Mouse (Mus musculus) CD4-positive helper T cell, adult 2 months (primary cell): ENCODE results near the gene Prss48.

ENCODE experiments used
- DNase-seq: peaks from one replicate; pipeline ENCODE4 v3.0.0-alpha.2; 2012; ENCODE audit warnings: low read depth, missing footprints, low spot score

Prss48 gene

DNA sequence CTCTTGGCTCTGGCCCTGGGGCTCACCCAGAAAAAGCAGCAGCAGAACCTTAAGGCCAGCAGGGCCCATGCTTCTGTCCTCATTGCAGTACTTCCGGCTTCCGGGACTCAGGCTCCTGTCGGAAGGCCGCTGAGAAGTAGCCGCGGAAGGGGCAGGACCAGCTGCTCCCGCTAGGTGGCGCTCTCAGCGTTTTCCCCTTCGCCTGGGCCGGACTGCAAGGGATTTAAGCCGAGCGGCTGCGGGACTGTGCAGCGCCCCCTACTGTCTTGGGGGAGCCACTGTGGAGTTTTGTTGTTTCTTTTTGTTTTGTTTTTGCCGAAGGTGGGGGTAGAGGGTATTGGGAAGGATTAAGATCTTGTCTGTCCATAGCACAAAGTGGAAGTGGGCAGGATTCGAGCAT, at the start of gene Prss48:
TSS of gene Prss48 (minus strand) at position 69 of the 400 bp plus-strand sequence.
- DNase-seq = no peak

DNA sequence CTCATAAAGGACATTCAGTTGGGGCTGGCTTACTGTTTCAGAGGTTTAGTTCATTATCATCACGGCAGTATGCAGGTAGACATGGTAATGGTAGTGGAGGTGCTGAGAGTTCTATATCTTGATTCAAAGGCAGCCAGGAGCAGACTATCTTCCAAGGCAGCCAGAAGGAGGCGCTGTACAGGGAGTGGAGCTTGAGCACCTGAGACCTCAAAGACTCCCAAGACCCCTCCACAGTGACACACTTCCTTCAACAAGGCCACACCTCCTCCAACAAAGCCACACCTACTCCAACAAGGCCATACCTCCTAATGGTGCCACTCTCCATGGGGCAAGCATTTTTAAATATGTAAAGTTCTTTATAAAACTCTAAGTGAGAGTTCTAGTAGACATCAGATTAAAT, 46.8 kb upstream of the Prss48 start:
- DNase-seq = no peak

DNA sequence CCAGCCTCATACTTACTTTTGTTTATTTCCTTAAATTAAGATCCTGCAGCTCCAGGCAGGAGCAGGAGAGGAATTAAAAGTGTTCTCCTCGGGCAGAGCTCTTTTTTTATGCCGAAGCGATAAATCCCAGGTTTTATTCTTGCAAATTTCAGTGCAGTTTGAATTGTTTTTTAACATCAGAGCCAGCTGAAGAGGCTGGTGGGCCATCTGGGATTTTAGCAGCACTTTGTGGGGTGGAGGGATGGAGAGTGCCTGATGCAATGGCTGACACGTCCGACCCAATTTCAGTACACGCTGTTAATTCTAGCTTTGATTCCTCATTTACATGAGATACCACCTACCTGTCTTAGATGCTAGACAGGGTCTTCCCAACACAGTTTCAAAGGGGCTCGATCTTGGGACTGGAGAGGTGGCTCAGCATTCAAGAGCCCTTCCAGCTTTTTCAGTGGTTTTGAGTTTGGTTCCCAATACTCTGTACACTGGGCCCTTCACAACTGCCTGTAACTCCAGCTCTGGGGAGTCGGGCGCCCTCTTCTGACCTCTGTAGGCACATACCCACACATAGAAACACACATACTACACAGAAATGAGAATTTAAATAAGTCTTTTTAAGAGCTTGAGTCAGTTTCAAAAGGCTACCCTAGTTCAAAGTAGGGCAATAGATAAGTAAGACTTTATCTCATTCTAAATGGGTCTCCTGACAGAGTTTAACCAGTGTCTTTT, 45.6 kb upstream of the Prss48 start:
- no peak for DNase-seq

DNA sequence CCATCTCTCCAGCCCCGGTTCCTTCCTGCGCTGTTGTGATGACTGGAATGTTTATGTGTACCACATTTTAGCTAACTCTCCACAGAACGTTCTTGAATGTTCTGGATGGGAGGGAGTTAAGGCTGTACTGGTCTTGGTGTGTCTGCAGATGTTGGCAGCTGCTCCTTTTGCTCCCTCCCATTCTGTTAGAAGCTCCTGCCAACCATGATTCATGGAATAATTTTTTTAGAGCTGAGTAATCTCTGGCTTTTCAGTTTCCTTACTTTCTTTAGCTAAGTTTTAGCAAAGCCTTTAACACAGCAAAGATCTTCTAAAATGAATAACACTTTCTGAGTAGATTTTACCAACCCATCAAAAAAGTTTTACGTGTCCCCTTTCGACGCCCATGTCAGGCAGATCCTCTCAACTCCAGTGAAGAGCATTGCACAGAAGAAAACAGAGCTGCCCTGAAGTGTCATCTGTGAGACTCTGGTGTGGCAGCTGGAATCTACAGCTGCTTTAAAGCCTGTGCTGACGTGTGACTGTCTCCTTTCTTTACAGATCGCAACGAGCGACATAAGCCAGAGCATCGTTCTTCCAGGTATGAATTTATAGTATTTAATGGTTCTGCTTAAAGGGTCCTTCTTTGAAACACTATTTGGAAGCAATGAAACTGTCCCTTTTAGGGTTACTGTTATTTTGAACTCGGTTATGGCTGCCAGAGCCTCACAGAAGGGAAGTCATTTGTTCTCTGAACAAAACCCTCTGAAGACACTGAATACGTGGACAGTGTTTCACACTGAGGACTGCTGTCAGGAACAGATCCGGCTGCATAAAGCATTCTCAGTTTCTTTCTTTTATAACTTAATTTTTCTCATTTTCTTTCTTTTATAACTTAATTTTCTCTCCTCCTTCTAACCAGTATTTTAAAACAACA, 38.3 kb upstream of the Prss48 start:
- no peak for DNase-seq

DNA sequence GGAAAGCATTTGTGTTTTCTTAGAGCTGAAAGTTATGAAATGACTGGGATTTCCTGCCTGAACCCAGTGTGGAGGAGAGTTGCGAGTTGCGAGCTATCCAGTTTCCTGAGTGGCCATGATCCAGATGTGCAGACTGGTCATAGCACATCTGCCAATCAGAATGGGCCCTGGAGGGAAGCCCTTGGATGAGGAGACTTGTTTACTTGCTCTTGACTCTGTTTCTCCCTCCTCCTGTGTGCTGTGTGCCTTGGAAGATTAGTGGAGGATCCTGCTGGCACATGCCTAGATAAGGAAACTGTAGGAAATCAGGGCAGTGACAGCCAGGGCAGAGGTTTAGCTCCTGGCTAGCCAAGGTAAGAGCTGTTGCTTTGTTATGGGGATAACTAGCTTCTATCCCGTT, 36.4 kb upstream of the Prss48 start:
- no peak for DNase-seq

DNA sequence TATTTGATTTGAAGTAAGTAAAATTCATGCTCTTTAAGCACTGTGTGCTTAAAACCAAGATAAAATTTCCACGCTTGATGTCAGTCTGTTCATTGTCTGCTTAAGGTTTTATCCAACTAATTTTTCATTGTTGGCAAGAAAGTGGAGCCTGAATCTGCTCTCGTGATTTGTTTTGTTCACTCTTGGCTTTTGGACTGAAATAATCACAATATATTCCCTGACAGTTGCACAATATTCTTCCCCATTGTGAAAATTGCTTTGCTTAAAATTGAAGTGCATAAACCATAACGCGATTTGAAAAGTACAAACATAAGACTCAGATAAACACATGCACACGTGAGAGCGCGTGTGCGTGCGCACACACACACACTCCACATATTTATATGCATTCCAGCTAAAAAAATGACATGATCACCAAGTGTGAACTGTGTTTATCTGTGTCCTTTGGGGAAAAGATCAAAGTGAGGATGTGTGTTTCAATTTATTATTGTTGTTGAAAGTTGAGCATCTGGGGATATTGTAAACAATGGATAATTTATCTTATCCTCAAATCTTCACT, 35.7 kb upstream of the Prss48 start:
- DNase-seq = no peak

DNA sequence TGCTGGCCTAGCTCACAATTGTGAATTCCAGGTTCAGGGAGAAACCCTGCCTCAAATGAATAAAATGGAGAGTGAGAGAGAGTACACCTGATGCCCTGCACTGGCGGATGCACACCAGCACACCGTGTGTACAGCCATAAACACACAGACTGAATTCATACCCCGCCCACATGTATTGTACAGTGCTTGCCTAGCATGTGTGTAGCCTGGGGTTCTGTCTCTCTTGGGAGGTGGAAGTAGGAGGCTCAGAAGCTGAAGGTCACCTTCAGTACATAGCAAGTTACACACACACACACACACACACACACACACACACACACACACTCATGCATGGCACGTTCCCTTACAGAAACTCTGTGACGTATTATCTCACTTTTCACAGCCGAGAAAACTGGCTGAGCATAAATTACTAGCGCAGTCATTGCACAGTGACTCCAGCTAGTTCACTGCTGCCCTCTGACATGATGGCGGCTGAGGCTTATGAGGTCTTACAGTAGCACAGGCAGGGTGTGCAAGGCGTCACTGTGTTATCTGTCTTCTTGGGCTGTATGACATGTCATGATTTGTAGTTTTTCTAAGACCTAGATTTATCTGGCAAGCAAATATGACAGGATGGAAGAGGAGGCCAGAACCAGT, 31.3 kb upstream of the Prss48 start:
- no peak for DNase-seq

DNA sequence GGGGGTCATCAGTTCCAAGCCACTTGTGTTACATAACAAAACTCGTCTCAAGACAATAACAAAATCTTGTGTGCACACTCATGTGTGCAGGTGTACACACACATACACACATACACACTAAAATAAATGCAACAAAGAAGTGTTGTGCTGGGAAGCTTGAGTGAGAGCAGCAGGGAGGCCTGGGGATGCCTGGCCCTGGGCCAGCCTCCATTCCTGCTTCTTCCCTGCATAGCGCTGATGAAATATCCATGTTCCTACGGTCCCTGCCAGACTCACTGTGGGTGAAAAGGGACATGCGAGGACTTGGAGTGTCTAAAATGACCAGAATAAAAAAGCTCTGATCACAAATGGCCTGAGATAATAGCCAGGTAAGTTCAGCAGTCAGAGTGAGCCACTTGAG, 28.3 kb upstream of the Prss48 start:
- DNase-seq = no peak

DNA sequence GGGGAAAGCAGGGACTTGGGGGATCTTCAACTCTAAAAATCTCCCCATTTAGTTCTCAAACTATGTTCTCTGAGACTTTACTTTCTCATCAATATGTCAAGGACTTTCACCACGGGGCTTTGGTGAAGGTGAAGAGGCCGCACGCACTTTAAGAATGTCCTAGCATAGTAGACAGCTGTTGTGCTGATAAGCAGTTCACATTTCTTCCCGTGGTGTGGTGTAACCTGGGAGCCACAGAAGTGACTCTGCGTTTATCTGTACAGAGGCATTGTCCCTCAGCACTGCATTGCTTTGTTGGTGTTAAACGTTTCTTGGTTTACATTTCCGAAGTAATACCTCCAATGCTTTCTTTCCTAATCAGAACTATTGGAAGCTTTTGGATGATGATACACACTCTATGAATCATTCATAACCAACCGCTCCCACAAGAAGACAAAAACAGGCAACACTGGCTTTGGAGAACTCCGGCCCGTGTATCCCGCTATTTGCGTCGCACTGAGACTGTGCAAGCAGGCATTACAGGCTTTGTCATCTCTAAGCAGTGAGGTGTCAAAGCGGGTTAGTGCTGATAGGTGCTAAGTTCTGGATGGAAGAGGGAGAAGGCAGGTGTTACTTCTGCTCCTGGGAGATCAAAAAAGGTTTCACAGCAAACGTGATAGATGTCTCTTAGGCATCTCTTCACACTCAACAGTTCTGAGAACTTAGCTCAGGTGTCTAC, 26.5 kb upstream of the Prss48 start:
- DNase-seq = no peak

DNA sequence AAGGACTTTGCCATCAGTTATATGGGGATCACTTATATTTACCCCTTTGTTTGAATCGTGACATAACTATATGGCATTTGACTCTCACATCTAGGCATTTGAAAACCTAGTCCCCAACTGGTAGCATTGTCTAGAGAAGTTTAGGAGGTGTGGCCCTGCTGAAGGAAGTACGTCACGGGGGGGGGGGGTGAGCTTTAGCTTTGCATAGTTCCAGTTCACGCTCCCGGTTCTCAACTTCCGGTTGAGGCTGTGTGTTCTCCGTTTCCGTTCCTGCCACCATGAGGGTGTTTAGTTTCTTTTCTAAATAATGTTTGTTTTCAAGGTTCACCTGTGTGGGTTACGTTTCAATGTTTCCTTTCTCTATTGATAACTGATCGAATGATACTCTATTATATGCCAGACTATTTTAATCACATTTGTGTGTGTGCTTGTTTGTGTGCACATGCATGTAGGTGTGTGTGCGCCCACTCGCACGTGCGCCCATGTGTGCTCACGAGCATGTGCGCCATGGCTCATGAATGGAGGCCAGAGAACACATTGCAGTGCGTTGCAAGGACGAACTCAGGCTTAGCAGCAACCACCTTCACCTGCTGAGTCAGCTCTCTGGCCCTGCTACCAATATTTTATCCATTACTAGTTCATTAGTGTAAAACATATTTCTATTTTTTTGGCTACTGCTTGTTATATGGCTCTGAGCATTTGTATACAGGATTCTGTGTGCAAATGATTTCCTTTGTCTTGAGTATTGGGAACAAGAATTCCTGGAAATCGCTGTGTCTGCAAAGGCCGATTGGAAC, 23.2 kb upstream of the Prss48 start:
- no peak for DNase-seq

DNA sequence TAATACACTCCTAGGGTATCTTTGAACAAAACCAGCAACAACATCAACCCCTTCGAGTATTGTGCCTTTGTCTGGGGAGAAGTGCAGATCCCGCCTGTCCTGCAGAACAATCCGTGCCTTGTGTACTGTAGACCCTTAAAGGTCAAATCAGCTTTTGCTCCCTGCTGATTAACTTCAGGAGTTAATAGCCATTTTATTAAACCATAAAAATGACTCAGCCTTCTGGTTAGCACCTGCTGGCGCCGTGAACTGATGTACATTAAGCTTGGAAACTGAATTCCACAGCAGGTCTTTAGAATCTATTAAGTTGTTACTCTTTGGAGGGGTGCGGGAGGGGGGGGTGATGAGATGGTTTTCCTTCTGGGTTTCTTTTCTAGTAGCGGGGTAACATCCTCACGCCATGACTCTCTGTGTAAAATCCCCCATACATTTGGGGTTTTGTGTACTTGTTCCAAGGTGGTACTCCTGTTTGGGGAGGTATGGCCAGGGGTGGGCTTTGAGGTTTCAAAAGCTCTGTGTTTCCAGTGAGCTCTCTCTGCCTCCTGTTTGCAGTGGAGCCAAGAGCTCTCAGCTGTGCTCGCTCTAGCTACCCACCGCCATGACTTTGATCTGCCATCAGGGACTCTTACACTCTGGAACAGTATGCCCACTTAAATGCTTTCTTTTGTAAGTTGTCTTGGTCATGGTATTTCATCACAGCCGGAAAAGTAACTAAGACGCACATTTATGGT, 21.9 kb upstream of the Prss48 start:
- DNase-seq = no peak

DNA sequence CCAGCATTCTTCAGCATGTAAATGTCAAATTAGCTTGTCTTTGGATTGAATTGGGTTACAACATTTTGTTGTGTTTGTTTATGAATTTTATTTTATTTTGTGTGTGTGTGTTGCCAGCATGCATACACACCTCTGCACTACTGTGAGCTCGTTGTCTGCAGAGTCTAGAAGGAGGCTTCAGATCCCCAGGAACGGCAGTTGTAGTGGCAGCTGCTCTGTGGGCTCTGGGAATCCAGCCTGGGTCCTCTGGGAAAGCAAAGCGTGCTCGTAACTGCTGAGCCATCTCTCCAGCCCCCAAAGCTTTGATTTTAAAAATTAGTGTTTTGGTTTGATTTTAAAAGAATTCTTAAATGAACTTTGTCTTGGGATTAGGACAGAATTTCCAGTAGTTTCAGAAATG, 19.4 kb upstream of the Prss48 start:
- no peak for DNase-seq

DNA sequence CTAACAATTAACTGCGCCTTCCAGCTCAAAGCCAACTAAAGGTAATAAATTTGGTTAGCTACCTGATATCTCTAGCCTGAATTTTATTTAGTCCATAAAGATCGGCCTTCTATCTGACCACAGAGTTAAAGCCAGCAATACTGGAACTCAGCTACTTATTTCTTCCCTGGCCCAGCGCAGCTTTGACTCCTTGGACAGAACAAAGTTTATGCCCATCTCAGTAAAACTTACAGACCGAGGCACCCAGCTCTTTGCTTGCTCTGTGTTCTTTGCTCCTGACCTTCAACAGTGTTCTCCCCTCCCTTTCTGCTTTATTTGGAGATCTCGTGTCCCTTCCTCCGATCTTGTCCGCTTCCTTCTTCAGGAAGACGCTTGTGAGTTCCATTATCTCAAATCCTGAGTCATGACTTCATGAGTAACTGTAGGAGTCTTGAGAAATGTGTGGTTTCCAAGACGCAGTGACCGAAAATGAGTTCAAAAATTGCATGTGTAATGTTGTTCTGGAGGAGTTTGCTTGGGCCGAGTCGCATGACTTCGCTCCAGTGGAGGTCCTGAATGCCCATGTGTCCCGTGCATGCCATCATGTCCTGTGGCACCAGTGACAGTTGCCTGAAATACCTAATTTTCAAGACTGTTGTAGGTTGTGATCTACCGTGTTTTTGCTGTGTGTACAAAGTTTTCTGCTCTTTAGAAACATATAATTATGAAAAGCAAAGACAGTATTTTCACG, 18.8 kb upstream of the Prss48 start:
- no peak for DNase-seq

DNA sequence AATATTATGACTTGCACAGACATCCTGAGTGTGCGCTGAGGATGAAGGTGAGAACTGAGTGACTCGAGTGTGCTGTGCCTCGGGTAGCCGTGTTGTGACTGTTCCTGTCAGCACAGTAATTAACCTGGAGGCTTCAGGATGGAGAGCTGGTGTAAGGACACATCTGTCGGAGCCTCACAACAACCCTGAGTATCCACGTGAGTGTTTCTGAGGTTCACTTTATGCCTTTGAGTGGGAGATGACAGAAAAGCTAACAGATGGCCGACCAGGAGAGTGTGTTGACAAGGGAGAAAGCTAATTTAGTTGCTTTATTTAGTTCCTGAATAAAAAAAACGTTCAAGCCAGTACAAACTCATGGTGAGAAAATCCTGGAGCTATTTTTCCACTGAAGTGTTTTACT, 15.2 kb upstream of the Prss48 start:
- DNase-seq = no peak

DNA sequence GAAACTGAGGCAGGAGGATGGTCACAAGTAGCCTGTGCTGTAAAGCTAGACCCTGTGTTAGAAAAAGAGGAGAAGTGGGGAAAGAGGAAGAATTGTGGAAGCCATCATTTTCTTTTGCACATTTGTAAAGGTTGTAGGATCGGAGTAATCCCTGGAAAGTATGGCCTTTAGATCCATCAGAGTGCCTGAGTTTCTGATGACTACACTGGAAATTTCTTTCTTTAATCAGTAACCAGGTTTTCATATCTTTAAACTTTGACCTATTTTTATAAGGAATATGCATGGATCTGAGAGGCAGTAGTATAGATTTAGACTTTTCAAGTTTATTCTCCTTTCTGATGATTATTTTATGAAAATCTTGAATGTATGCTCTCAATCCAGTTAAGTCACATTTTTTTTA, 14.7 kb upstream of the Prss48 start:
- no peak for DNase-seq

DNA sequence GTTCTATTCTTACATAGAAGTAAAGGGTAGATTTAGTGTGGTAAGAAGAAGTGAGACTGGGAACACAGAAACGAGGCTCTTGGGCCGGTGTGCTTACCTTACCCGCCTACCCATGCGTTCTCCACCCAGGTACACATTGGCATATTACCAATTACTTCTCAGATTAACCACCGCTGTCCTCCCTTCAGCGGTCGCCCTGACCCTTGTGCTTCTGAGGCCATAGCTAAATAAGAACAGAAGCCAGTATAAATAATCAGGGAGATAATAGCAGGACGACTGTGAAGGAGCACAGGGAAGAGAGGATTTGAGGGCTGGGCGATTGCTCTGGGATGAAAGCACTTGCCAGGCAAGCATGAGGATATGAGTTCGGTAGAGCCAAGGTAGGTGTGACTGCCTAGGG, 11.5 kb upstream of the Prss48 start:
- DNase-seq = no peak

DNA sequence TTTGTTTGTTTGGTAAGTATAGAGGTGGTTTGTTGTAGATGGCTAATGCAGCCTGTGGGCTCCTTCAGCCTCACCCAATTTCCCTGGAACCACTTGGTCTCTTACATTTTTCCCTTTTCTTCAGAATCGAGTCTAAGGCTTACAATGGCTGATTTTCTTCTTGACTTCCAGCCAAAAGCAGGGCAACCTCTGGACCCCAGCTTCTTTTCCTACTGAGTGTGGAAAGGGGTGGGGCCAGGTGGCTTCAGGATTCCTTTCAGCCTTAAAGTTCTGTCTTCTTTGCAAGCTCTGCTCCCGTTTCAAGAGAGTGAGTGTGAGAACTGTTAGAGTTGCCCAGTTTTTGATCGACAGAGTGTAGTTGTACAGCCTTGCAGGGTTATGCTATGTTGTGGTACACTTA, 9.5 kb upstream of the Prss48 start:
- DNase-seq = no peak

DNA sequence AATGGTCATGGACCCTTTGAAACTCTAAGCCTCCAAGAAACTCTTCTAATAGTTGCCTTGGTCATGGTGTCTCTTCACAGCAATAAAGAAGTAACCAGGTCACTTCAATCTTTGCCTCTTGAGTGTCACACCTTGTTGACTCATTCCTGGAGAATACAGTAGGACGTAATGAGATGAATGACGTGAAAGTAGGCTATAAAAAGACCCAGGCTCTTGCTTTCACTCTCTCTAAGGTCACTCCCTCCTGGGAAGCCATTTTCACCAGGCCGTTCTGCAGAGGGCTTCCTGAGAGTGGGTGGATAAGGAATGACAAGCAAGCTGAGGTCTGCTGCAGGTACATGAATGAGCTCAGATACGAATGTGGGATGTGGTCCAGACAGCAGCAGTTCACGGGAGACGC, 9.1 kb upstream of the Prss48 start:
- DNase-seq = no peak

DNA sequence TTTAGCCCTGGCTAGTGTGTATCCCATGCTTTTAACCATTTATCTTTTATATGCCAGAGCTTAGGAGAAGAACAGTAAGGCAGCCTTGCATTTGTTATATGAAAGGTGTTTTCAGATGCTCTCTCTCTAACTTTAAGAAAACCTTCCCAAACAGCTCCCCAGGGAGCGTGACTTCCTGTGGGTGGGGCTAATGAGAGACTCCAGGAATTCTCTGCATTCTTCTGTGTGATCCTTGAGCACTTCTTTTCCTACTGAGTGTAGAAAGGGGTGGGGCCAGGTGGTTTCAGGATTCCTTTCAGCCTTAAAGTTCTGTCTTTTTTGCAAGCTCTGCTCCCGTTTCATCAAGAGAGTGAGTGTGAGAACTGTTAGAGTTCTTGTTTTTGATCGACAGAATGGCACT, 8.3 kb upstream of the Prss48 start:
- no peak for DNase-seq
